Mouse (Mus musculus) erythroblast, adult 5-6 weeks (primary cell): ENCODE measurements around the gene Gtdc1. TPM values are rescaled to one million over a fixed set of nuclear protein-coding genes. Genes with fewer than 3 reads are reported as not detected.

ENCODE experiments used
- ATAC-seq: replicated peaks from 2 replicates; pipeline ENCODE4 v1.8.0; 2016; ENCODE audit warnings: moderate number of reproducible peaks, mild to moderate bottlenecking, moderate TSS enrichment, inconsistent platforms; ENCODE audit not compliant: poor library complexity, low FRiP score, severe bottlenecking
- total RNA-seq, 2 experiments: library from RNA; stranded (forward) in 1 of 2; stranded (reverse) in 1 of 2; fragments of 150-400 nt in 1 of 2; fragments of 200-764, 138-1000 nt in 1 of 2; gene quantifications; 2 replicates each; pipeline versions ENCODE4 v1.2.3 to v1.2.4; 2015 to 2017; ENCODE audit warnings: low replicate concordance in 2 of 2

The Gtdc1 gene
- total RNA-seq (2015; ENCODE audit: low replicate concordance) (6.1 and 13.3 TPM in 2 replicates), total RNA-seq (2017; ENCODE audit: low replicate concordance) (7.9 and 17.7 TPM in 2 replicates)

DNA sequence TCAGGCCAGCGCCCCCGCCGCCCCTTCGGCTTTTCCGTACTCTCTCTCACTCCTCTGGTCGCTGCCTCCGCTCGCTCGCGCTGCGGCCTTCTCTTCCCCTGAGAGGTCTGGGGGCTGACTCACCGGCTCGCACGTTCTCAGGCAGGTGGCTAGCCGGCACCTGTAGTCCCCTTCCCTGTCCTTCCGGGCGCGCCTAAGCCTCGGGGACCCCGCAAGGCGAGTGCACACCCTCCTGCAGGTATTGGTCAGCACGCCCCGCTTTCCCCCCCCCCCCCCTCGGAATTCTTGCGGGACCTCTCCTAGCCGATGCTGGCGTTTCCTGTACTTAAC, at the start of gene Gtdc1:
Gene Gtdc1, minus strand, starts transcription at position 176 of the 330 bp plus-strand sequence.
- ATAC-seq, result no peak

GRCm38 (mm10) chr2:44977051-44977450, 49.6 kb upstream of the Gtdc1 start:
- no peak for ATAC-seq

DNA sequence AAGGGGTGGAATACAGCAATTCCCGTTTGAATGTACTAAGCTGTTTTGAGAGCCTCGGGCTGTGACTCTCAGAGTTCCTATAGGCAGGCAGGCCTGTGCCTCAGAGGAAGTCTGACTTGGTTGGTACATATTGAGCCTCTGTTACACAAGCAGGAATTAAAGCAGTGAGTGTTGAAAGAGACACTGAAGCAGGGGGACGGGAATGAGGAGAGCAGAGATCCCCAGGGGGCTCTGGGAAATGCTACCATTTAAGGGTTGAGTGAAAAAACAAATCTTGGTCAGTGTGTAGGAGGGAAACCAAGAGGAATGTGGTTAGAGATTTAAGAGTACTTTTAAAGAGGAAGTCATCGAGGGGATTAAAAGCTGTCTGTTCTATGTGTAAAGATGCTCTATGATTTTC, 49.0 kb upstream of the Gtdc1 start:
- no peak for ATAC-seq

DNA sequence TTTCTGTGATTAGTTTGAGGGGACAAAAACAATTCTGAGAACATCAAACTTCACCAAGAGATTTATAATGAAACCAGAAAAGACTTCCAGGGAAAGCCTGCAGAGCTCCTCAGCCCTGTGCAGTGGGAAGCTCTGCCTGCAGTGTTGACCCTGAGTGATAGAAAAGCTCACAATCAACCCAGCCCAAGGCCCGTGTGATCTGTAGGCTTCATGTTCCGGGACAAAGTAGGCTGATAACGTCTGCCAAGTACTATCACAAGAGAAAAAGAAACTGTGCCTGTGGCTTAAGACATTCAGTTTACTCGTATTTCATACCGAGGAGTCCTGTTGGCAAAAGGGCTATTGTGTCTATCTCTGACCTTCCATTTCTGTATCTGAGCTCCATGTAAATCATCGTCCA, 46.4 kb upstream of the Gtdc1 start:
- no peak for ATAC-seq

DNA sequence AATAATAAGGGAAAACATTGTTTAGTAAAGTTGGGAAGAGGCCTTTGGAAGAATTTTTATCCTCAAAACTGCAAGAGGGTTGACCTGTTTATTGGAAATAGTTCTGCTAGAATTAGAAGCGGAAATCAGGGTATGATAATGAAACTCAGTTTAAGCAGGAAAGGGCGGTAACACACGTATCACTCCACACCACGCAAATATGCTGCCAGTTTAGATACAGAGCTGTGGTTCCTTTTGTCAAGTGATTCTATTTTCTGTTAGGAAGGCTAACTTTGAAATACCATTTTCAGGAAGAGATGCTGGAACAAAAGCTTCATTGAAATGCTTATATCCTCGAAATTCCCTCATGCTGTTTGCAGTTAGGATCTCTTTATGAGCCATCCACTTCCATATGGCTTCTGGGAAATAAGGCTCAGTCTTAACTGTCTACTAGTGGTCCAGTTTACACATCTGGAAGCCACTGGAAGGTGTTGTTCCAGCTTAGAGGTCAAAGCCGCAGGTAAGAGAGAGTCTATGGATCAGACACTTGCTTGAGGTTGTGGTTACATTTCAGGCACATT, 42.7 kb upstream of the Gtdc1 start:
- ATAC-seq, result peak; percentile 42; the same call in 1 of the 2 replicates

DNA sequence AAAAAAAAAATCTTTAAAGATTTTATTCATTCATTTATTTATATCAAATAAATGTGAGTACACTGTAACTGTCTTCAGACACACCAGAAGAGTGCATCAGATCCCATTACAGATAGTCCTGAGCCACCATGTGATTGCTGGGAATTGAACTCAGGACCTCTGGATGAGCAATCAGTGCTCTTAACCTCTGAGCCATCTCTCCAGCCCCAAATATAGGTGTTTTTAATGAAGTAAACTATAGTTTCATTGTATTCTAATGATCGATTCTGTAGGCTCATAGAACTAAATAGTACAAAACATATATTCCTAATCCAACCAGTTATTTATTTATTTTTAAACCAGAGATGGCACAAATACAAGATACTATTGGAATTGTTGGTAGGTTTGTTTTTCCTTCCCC, 42.2 kb upstream of the Gtdc1 start:
- no peak for ATAC-seq

DNA sequence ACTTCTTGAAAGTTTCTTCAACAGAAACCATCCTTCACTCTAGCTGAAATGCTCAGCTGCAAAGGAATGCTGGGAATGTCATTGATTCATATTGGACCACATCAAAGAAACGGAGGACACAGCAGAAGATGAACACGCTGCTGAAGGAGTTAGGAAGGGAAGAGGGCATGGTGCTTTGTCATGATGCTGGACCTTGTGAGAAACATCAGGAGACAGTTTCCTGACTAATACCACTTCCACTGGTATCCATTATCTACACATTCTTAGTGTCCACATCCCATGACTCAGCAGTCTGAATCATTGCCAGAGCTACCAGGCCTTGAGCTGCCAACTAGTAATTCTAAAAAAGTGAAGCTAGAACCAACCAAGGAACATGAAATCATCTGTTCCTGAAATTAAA, 41.8 kb upstream of the Gtdc1 start:
- ATAC-seq, result peak; percentile 81

DNA sequence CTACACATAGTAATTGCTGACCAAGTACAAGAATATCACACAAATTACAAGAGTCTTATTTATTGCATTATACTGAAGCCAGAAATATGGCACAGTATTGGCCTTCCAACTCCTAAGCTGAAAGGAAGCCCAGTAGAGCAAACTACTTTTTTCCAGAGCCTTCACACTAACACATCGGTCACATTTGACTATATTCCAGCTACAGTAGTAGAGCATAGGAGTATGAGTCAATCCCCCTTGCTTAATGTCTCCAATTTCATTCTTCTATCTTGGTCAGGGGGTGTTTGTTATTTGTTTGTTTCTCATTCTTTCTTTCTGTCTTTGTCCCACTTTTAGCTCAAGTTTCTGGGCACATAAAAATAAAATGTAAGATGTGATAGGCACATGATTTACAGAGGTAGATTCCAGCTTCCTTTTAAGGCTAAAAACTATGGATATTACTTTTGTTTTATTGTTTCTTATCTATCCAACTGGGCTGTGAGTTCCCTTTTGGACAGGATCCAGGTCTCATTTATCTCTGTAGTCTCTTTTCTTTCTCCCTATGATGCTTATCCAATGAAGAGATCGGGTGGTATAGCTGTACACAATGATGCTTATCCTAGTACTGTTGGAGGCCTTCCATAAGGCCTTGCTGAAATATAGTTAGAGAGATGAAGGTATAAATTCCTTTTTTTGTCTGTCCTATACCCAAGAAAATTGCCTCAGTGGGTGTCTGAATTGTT, 38.5 kb upstream of the Gtdc1 start:
- ATAC-seq, result no peak

DNA sequence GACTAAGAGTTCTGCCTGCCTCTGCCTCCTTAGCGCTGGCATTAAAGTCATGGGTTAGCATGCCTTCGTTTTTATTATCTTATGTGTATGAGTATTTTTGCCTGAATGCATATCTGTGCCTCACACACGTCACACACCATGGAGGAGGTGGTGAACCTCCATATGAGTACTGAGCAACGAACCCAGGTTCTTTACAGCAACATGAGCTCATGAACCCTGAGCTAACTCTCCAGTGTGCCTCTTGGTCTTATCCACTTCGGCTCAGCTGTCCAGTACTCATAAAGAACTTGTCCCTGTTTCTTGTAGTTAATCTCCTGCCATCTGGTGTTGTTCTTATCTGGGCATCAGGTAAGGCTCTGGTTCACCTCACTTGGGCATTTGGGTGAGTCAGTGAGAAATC, 35.2 kb upstream of the Gtdc1 start:
- ATAC-seq, result no peak

GRCm38 (mm10) chr2:44961192-44961591, 33.7 kb upstream of the Gtdc1 start:
- no peak for ATAC-seq

GRCm38 (mm10) chr2:44960561-44960960, 33.1 kb upstream of the Gtdc1 start:
- no peak for ATAC-seq

DNA sequence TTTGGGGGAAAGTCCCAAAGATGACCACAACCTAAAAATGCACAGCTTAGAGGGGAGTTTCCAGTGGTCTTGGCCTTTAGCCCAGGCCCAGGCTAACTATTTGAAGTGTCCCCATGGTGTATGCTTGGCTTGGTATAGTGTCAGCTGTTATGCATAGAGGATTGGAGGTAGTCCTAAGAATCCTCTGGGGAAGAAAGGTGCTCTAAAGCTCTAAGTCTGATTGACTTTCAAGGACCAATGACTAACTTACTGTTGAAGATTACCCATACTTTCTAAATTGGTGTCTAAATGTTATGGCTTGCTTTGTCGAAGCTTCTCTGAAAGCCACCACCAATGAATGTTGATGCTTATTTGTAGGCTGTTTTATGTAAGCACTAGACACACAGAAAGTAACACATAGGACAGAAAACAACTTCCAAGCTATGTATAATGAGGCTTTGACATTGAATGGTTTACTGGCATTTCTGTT, 29.9 kb upstream of the Gtdc1 start:
- ATAC-seq, result no peak

- ATAC-seq, result no peak
These were observed 28.8 kb upstream of the Gtdc1 start for GRCm38 (mm10) chr2:44956232-44956631.

DNA sequence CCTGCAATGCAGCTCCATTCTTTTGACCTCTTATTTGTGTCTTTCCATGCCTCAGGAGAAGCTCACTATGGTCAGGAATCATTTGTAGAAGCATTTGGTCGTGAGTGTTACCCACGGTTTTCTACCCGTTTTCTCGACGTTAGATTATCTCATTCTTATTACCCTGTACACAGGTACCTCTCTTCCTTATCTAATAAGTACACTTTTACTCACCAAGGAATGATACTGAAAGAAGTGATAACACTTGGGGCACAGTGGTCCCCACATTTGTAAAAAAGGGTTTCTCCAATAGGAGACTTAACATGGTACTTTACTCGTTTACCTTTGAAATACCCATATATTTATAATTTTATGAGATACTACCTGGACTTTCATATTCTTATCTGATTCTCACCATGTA, 28.0 kb upstream of the Gtdc1 start:
- no peak for ATAC-seq

DNA sequence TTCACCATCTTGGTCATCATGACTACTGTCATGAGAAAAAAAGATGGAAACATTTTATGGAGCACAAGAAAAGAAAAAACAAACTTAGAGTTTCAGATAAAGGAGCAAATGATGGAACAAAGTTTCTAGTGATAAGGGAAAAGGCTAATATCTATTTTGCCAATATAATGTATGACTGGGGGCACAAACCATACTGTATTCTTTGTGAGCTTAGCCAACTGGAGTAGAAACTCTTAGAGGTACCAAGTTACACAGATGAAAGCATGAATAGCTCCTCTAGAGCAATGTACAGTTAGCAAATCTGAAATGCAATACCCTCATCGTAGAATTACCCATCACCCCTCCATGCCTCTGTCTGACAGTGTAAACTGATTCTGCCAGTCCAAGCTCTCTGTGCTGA, 26.7 kb upstream of the Gtdc1 start:
- ATAC-seq, result no peak

GRCm38 (mm10) chr2:44952830-44953422, 25.5 kb upstream of the Gtdc1 start:
- ATAC-seq, result 0 out of 2 replicates have a peak, but pooled peaks have one; percentile 50

DNA sequence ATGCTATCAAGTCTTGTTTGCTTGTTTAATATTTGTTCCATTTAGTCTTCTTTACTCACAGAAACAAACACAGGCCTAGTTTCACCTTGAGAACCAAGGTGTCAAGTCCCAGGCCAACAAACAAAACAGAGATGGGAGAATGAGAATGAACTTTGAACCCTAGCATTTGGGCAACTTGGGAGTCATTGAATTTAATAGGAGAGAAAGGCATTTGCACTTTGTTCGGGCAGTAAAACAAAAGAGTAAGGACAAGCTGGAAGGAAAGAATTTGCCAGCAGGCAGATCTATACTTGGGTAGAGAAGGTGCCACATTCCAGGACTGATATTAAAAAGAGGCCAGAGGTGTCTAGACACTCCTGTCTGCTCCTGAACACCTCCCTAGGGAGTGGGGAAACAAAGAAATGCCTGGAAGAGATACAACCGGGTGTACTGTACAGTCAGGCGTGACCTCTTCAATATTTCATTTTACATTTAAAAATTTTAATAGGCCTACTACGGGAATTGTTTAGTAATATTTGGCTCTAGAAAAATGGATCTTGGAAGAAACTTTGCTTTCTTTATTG, 24.3 kb upstream of the Gtdc1 start:
- ATAC-seq, result no peak

- ATAC-seq, result no peak
These were observed 17.2 kb upstream of the Gtdc1 start for GRCm38 (mm10) chr2:44944689-44945088.

DNA sequence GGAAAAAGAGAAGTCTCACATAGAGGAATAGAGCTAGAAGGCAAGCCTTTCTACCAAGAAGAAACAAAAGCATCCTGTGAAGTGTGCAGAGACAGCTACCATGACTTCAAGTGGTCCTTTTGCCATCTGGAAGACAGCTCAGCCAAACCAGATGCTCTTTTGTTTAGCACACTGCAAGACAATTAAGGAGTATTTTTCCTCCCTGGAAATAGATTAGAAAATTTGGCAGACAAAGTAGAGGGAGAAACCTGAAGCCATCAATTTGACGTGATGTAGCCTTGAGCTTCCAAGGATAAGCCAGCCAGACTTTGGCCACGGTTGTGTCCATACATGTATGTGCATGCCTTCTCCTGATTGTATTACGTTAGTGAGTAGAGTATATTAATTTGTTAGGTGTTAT, 3.5 kb upstream of the Gtdc1 start:
- ATAC-seq, result no peak

- ATAC-seq, result no peak
These were observed 1.2 kb upstream of the Gtdc1 start for GRCm38 (mm10) chr2:44928631-44929030.
